Mouse (Mus musculus): ENCODE results near the gene Rplp2. TPM values are rescaled to one million over a fixed set of nuclear protein-coding genes. Genes with fewer than 3 reads are reported as not detected.

Rplp2 gene
- polyA plus RNA-seq, 1 experiment: 3,328 TPM

DNA sequence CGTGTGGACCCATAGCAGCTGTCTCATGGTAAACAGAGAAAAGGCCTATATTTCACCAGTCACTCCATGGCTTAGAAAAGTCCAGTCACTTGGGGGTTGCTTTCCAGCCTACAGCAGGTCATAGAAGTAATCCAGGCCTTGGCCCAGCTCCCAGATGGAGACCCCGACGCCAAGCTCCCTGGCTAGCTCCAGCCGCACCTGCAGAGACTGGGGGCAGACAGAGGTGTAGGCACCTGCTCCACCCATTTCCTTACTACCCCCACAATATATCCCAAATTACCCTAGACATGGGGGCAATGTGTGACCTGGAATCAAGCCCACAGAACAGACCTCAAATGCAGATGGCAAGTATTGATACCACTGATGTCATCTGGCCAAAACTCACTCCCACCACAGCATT is 48.8 kb downstream of the Rplp2 start:
- TF ChIP-seq GATA1 (IDR thresholded peaks at IDR 0.05; ENCODE audit: low read length): no peak

DNA sequence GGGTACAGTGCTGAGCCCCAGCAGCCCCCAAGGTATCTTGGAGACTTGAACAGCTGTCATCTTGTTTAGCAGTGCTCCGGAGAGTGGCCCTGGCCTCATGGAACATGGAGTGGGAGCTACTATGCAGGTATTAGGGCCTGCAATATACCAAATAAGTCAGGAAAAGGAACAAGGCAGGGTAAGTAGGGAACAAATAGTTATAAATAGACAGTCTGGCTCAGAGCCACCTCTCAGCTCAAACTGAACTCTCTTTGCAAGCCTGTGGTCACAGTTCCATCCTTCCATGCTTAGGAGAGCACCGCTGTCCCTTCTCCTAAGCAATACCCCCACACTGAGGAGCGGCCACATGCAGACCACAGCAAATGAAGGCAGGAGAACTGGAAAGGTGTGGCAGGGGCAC is 50.4 kb downstream of the Rplp2 start:
- no peak for TF ChIP-seq GATA1 (IDR thresholded peaks at IDR 0.05; ENCODE audit: low read length)

Other genes with a start within 250 kb of the Rplp2 start
- gene Lmntd2, start 233.3 kb upstream of the Rplp2 start, polyA plus RNA-seq (2012): 0.08 and 0.10 TPM in 2 replicates
- 12.7 and 20.3 TPM in 2 replicates for gene Rassf7, start 231.5 kb upstream of the Rplp2 start, polyA plus RNA-seq (2012)
- 132 and 133 TPM in 2 replicates for gene Phrf1, start 218.6 kb upstream of the Rplp2 start, polyA plus RNA-seq (2012)
- 24.4 and 30.7 TPM in 2 replicates for gene Irf7, start 180.9 kb upstream of the Rplp2 start, polyA plus RNA-seq (2012)
- gene Cdhr5, start 170.6 kb upstream of the Rplp2 start, polyA plus RNA-seq (2012): not detected in 2 replicates
- not detected in 2 replicates for gene Sct, start 168.2 kb upstream of the Rplp2 start, polyA plus RNA-seq (2012)
- 0.03 TPM in 1 of 2 replicates, not detected in the other for gene Drd4, start 155.4 kb upstream of the Rplp2 start, polyA plus RNA-seq (2012)
- 72.4 and 106 TPM in 2 replicates for gene Deaf1, start 119.7 kb upstream of the Rplp2 start, polyA plus RNA-seq (2012)
- 8.7 and 9.3 TPM in 2 replicates for gene Tmem80, start 119.6 kb upstream of the Rplp2 start, polyA plus RNA-seq (2012)
- gene Eps8l2, start 108.5 kb upstream of the Rplp2 start, polyA plus RNA-seq (2012): not detected in 2 replicates
- gene Taldo1, start 55.2 kb upstream of the Rplp2 start, polyA plus RNA-seq (2012): 96.8 and 412 TPM in 2 replicates
- 16.2 and 16.7 TPM in 2 replicates for gene Gatd1, start 33.2 kb upstream of the Rplp2 start, polyA plus RNA-seq (2012)
- gene Cend1, start 17.9 kb upstream of the Rplp2 start, polyA plus RNA-seq (2012): not detected in 2 replicates
- 66.0 and 68.6 TPM in 2 replicates for gene Slc25a22, start 9.5 kb upstream of the Rplp2 start, polyA plus RNA-seq (2012)
- gene Pidd1, start 3.3 kb upstream of the Rplp2 start, polyA plus RNA-seq (2012): 39.0 and 55.7 TPM in 2 replicates
- gene Pnpla2, start 7.8 kb downstream of the Rplp2 start, polyA plus RNA-seq (2012): 61.7 and 77.3 TPM in 2 replicates
- 0.09 TPM in 1 of 2 replicates, not detected in the other for gene Cracr2b, start 13.7 kb downstream of the Rplp2 start, polyA plus RNA-seq (2012)
- 15.2 and 30.8 TPM in 2 replicates for gene Cd151, start 20.0 kb downstream of the Rplp2 start, polyA plus RNA-seq (2012)
- gene Polr2l, start 27.8 kb downstream of the Rplp2 start, polyA plus RNA-seq (2012): 88.8 and 114 TPM in 2 replicates
- gene Tspan4, start 27.9 kb downstream of the Rplp2 start, polyA plus RNA-seq (2012): 26.6 and 26.7 TPM in 2 replicates
- gene Chid1, start 92.5 kb downstream of the Rplp2 start, polyA plus RNA-seq (2012): 14.6 and 17.4 TPM in 2 replicates
- not detected in 2 replicates for gene Ap2a2, start 114.8 kb downstream of the Rplp2 start, polyA plus RNA-seq (2012)
- 0.84 and 1.0 TPM in 2 replicates for gene Muc6, start 207.9 kb downstream of the Rplp2 start, polyA plus RNA-seq (2012)
- gene Muc2, start 243.0 kb downstream of the Rplp2 start, polyA plus RNA-seq (2012): not detected in 2 replicates